Mouse (Mus musculus) urinary bladder, postnatal 10 days (tissue): ENCODE data around the gene Pla2g6.
A peak's percentile ranks its signal among the peaks of the same experiment; 100 is the strongest.

Experiments used
- DNase-seq: peaks from one replicate; pipeline ENCODE4 v3.0.0; 2022; ENCODE audit warnings: low spot score

Pla2g6 gene

GRCm38 (mm10) chr15:79271124-79271746 lies 57.0 kb downstream of the Pla2g6 start:
- no peak for DNase-seq

GRCm38 (mm10) chr15:79270317-79271123 lies 57.7 kb downstream of the Pla2g6 start:
- no peak for DNase-seq

- no peak for DNase-seq
Observed at GRCm38 (mm10) chr15:79268521-79268920, 59.7 kb downstream of the Pla2g6 start.

DNA sequence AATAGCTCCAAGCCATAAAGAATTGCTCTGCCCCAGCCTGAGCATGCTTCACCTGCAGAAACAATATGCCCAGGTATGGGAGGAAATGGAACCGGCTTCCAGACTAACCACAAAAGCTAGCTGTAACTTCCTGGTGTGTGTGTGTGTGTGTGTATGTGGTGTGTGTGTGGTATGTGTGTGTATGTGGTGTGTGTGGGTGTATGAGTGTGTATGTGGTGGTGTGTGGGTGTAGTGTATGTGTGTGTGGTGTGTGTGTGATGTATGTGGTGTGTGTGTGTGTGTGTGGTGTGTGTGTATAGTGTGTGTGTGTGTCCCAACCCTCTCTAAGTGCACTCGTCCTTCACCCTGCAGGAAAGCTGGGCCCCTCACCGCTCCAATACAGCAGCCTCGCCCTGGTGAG lies 62.8 kb downstream of the Pla2g6 start:
- DNase-seq = no peak

DNA sequence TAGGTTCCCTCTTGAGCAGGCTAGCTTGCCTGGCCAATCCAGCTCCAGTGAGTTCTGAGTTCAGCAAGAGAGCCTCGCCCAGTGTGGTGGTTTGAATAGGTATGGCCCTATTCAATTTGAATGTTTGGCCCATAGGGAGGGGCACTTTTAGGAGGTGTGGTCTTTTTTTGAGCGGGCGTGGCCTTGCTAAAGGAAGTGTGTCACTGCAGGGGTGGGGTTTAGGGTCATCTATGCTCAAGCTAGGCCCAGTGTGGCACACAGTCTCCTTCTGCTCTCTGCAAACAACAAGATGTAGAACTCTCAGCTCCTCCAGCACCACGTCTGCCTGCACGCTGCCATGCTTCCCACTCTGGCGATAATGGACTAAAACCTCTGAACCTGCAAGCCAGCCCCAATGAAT lies 64.5 kb downstream of the Pla2g6 start:
- DNase-seq = no peak

DNA sequence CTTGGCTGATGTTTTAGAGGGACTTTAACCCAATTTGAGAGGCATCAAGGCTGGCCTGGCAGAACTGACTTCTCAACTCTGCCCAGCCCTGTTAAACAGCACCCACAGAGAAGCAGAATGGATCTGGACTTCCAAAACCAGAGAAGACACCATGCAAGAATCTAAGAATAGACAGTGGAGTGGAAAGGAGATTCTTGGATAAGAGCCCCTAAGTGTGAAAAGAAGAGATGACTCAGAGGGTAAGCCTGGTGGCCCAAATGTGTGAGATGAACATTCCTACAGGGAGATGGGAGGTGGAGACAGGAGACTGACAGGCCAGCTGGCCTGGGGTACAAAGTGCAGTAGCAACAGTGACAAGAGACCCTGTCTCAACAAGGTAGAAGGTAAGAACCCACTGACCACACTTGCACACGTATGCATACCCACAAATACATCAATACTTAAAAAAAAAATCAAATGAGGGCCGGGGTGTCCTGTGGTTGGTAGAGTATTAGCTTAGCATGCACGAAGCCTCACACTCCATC lies 65.3 kb downstream of the Pla2g6 start:
- no peak for DNase-seq

DNA sequence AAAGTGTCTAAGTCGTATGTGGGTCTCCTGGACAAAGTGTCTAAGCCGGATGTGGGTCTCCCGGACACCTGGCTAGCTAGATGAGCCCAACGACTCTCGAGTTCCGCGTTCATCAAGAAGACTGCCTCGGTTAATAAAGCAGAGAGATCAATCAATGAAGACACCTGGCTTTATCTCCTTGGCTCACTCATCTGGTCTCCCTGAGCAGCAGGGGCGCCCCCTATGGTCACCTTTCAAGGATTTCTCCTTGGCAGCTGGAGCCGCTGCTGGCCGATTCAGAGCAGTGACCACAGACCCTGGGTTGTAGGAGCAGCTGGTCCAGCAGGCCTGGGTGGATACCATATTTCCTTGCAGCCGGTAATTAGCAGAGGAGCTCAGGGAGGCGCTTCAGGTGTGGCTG lies 65.8 kb downstream of the Pla2g6 start:
- DNase-seq = no peak

DNA sequence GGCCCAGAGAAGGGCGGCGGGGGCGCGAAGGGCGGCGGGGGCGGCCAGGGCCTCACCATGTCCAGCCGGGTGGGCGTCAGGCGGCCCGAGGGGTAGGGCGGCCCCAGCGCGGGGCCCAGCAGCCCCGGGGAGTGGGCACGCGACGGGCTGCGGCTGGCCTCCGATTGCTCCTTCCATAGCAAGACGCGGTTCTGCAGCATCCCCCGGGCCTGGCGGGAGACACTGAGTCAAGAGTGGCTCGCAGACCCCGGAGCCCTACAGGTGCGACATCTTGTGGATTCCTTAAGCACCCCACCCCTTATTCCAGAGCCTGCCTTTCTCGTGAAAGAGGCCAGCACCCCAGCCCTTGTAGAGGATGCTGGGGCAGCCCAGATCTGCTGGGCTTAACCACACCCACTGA lies 66.4 kb downstream of the Pla2g6 start:
- DNase-seq = no peak

DNA sequence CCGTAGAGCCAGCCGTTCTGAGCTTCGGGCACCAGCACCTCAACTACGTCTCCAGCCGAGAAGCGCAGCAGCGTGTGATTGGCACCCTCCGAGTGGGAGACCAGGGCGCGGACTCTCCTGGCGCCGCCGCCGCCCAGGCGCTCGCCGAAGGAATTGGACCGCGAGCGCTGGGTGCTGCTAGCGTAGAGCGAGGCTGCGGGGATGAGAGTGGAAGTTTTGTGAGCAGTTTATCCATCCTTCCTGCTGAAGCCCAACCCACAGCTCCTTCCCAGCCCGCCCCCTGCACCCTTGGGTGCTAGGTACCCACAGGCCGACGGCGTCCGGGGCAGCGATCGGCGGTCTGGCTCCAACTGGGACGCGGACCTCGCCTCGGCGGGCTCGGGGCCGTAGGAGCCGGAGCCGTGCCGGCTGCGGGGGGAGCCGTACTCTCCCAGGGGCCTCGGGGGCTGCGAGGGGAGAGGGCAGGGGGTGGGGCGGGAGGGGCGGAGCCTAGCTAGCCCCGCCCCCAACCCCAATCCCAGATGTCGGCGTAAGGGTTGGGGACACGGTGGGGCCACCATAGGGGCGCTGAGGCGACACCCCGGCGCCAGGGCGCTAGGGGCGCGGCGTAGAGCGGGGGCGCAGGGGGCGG lies 67.0 kb downstream of the Pla2g6 start:
- DNase-seq = no peak

GRCm38 (mm10) chr15:79258521-79258920 lies 69.7 kb downstream of the Pla2g6 start:
- no peak for DNase-seq

DNA sequence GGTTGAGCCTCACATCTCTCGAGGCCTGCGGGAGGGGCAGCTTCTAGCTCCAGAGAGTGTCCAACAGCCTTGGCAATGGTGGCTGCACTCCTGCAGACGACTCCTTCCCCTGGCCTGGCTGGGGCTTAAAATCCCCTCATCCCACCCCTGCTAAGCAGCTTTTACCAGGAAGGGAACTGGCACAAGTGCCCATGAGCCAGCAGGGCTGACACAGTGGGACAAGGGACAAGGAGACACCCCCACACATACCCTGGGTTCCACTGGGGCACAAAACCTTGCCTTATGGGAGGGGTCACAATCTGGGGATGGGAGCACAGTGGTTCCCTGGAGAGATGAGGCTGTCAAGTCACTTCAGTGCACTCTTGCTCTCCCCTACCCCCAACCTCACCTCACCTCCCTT lies 73.5 kb downstream of the Pla2g6 start, which contains the start of gene Slc16a8:
TSS of gene Slc16a8 (minus strand) at position 101 of the 400 bp plus-strand sequence.
- DNase-seq = no peak

- no peak for DNase-seq
Observed at GRCm38 (mm10) chr15:79252580-79252979, 75.6 kb downstream of the Pla2g6 start.

- no peak for DNase-seq
Observed at GRCm38 (mm10) chr15:79251781-79252491, 76.3 kb downstream of the Pla2g6 start.

DNA sequence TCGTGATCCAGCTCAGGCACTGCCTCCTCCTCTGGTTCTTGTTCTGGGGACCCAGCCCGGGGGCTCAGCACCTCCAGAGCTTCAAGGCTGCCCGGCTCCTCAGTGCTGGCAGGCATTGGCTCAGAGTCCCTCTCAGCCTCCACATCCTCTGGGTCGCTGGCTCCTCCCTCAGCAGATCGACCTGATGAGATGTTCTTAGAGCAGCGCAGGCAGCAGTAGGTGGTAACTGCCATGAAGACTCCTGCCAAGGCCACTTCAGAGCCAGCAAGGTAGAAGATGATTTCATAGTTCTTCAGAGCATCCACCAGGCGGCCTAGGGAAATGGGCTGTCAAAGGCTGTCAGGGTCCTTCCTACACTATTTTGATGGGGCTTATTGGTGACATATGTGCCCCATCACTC lies 77.0 kb downstream of the Pla2g6 start:
- DNase-seq = no peak

- no peak for DNase-seq
Observed at GRCm38 (mm10) chr15:79250236-79250635, 78.0 kb downstream of the Pla2g6 start.

DNA sequence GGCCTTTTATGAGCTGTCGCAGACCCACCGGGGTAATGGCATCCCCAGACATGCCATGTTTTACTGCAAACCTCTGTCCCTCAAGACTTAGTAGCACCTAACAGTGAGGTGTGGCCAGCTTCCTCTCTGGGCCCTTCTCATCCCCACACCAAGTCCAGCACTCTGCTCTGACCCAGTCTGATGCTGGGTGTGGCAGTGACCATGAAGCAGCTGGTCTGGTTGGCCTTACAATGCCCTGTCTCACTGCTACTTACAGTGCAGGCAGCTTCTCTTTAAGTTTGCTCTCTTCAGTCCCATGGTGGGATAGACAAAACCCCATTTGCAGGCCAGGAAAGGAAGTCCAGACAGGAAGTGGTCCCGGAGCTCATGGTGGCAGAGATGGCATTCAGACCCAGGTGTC lies 82.9 kb downstream of the Pla2g6 start:
- no peak for DNase-seq

DNA sequence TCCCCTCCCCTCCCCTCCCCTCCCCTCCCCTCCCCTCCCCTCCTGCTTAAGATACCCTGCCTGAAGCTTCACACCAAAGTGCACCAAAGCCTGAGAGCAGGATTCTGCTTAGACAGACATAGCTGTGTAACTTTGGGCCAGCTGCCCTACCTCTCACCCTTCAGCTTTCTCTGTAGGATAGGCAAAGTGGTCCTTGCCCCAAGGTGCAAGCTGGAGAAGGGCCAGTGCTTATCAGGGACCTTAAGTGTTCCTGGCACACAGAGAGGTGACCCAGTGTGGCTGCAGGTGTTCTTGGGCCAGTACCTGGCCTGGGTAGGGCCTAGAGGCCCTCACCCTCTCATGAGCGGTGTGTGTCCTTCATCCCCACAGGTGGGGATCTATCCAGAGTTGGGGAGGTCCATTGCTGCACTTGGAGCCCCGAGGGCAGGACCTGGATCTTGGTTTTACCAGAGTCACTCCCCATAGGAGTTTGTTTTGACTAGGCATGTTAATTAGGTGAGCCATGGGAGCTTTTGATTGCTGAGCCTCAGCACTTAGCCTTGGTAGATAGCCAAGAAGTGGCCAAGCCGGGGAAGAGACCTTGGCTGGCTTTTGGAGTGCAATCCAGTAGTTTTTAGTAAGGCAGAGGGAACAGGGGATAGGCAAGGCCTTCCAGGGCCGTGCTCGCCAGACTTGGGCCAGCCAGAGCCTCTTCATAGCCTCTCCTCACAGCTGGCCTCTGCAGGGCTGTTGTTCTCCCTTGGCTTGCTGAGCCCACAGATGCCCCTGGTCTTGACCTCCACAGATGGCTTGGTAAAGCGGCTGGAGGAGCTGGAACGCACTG lies 83.9 kb downstream of the Pla2g6 start:
- DNase-seq = no peak

- peak; percentile 87 for DNase-seq
Observed at GRCm38 (mm10) chr15:79243234-79244042, 84.8 kb downstream of the Pla2g6 start.

DNA sequence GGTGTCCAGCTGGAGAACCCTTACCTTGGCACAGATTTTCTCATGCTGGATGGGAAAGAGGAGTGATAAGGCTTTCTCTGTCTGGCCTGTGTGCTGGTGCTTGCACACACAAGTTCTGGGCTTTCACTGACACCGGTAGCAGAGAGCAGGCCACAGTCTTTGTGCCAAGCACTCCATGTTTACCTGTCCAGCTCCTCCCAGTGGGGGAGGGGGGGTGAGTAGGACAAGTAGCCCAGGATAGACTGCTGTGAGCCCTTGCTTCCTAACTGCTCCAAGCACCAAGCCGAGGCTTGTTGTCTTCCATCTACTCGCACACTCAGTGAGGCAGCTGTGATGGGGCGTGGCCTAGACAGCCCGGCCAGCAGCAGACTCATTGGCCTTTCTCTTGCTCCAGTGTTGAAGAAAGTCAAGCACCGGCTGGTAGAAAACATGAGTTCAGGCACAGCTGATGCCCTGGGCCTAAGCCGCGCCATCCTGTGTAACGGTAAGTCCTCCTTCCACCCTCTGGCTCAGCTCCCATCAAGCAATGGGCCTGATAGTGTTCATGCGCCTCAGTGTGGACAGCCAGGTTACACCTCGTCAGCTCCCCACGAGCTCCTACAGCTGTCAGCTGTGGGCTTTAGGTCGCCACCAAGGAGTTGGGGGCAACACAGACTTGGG lies 85.5 kb downstream of the Pla2g6 start:
- no peak for DNase-seq

DNA sequence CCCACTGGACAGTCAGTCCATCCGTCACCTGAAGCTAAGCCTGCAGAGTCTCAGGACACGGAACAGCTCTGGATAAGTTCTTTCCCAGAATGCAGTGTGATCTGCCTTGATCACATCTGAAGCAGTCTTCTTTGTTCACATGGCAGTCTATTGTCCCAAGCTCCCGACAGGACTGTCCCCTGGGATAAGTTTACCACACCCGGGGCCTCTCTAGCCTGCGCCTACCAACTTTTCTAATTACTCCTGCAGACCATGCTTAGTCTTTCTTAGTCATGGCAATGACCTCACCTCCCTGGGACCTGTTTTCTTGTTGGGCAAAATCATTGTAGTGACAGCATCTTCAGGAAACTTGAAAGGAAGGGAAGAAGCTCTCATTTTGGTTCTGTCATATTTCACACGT lies 90.2 kb downstream of the Pla2g6 start:
- DNase-seq = no peak
